Mouse (Mus musculus): ENCODE measurements around the gene Rnf144a. TPM values are rescaled to one million over a fixed set of nuclear protein-coding genes. Genes with fewer than 3 reads are reported as not detected.

The Rnf144a gene
- polyA plus RNA-seq, 1 experiment from 2014 or later, result 19.1 TPM

- Histone ChIP-seq H3K9ac (replicated peaks; ENCODE audit: low read depth, low read length) (no peak overlapping the region), H3K4me1 (ENCODE audit: control insufficient read depth, insufficient read depth, low read length) (no peaks in the 10 kb centered on the region), H3K36me3 (ENCODE audit: control insufficient read depth, insufficient read depth, low read length) (no peaks in the 10 kb centered on the region), H3K9me3 (ENCODE audit: control insufficient read depth, low read depth, low read length) (no peaks in the 10 kb centered on the region), H3K27ac (ENCODE audit: low read length) (no peak overlapping the region), H3K4me3 (ENCODE audit: low read depth, low read length) (no peak overlapping the region), H3K4me2 (replicated peaks; ENCODE audit: low read depth, low read length) (no peak overlapping the region), H3K27me3 (ENCODE audit: control insufficient read depth, insufficient read depth, low read length) (no peaks in the 10 kb centered on the region)
- 90% methylated on average over 7 of the region's 7 CpGs for WGBS
- ATAC-seq (ENCODE audit: insufficient number of reproducible peaks, insufficient read depth, low FRiP score, low read depth), result no peak
These were observed 41.3 kb downstream of the Rnf144a start for GRCm38 (mm10) chr12:26373721-26374120.

GRCm38 (mm10) chr12:26370004-26370403 lies 45.0 kb downstream of the Rnf144a start:
- Histone ChIP-seq H3K4me2 (replicated peaks; ENCODE audit: low read depth, low read length) (no peak overlapping the region), H3K36me3 (ENCODE audit: control insufficient read depth, insufficient read depth, low read length) (no peaks in the 10 kb centered on the region), H3K27me3 (ENCODE audit: control insufficient read depth, insufficient read depth, low read length) (no peaks in the 10 kb centered on the region), H3K27ac (ENCODE audit: low read length) (no peak overlapping the region), H3K4me1 (ENCODE audit: control insufficient read depth, insufficient read depth, low read length) (no peaks in the 10 kb centered on the region), H3K4me3 (ENCODE audit: low read depth, low read length) (no peak overlapping the region), H3K9ac (replicated peaks; ENCODE audit: low read depth, low read length) (no peak overlapping the region), H3K9me3 (ENCODE audit: control insufficient read depth, low read depth, low read length) (no peaks in the 10 kb centered on the region)
- WGBS, result 88% methylated on average over 8 of the region's 8 CpGs
- no peak for ATAC-seq (ENCODE audit: insufficient number of reproducible peaks, insufficient read depth, low FRiP score, low read depth)

GRCm38 (mm10) chr12:26367361-26367760 lies 47.7 kb downstream of the Rnf144a start:
- WGBS, result 92% methylated on average over 2 of the region's 2 CpGs
- no peaks in the 10 kb centered on the region for H3K27me3 ChIP-seq (ENCODE audit: control insufficient read depth, insufficient read depth, low read length)
- ATAC-seq (ENCODE audit: insufficient number of reproducible peaks, insufficient read depth, low FRiP score, low read depth), result no peak
- no peak overlapping the region for H3K9ac ChIP-seq (replicated peaks; ENCODE audit: low read depth, low read length)
- no peaks in the 10 kb centered on the region for H3K9me3 ChIP-seq (ENCODE audit: control insufficient read depth, low read depth, low read length)
- H3K4me1 ChIP-seq (ENCODE audit: control insufficient read depth, insufficient read depth, low read length), result no peaks in the 10 kb centered on the region
- no peaks in the 10 kb centered on the region for H3K36me3 ChIP-seq (ENCODE audit: control insufficient read depth, insufficient read depth, low read length)
- H3K27ac ChIP-seq (ENCODE audit: low read length), result no peak overlapping the region
- no peak overlapping the region for H3K4me2 ChIP-seq (replicated peaks; ENCODE audit: low read depth, low read length)
- no peak overlapping the region for H3K4me3 ChIP-seq (ENCODE audit: low read depth, low read length)

GRCm38 (mm10) chr12:26366372-26366771 lies 48.7 kb downstream of the Rnf144a start:
- no peaks in the 10 kb centered on the region for H3K36me3 ChIP-seq (ENCODE audit: control insufficient read depth, insufficient read depth, low read length)
- H3K27ac ChIP-seq (ENCODE audit: low read length), result no peak overlapping the region
- no peak overlapping the region for H3K9ac ChIP-seq (replicated peaks; ENCODE audit: low read depth, low read length)
- no peak overlapping the region for H3K4me3 ChIP-seq (ENCODE audit: low read depth, low read length)
- 84% methylated on average over 4 of the region's 4 CpGs for WGBS
- no peaks in the 10 kb centered on the region for H3K4me1 ChIP-seq (ENCODE audit: control insufficient read depth, insufficient read depth, low read length)
- ATAC-seq (ENCODE audit: insufficient number of reproducible peaks, insufficient read depth, low FRiP score, low read depth), result no peak
- H3K27me3 ChIP-seq (ENCODE audit: control insufficient read depth, insufficient read depth, low read length), result no peaks in the 10 kb centered on the region
- H3K9me3 ChIP-seq (ENCODE audit: control insufficient read depth, low read depth, low read length), result no peaks in the 10 kb centered on the region
- no peak overlapping the region for H3K4me2 ChIP-seq (replicated peaks; ENCODE audit: low read depth, low read length)

GRCm38 (mm10) chr12:26365531-26366315 lies 49.3 kb downstream of the Rnf144a start:
- H3K4me3 ChIP-seq (ENCODE audit: low read depth, low read length), result no peak overlapping the region
- no peaks in the 10 kb centered on the region for H3K4me1 ChIP-seq (ENCODE audit: control insufficient read depth, insufficient read depth, low read length)
- 92% methylated on average over 3 of the region's 3 CpGs for WGBS
- H3K9ac ChIP-seq (replicated peaks; ENCODE audit: low read depth, low read length), result no peak overlapping the region
- no peak for ATAC-seq (ENCODE audit: insufficient number of reproducible peaks, insufficient read depth, low FRiP score, low read depth)
- no peaks in the 10 kb centered on the region for H3K36me3 ChIP-seq (ENCODE audit: control insufficient read depth, insufficient read depth, low read length)
- no peak overlapping the region for H3K27ac ChIP-seq (ENCODE audit: low read length)
- H3K9me3 ChIP-seq (ENCODE audit: control insufficient read depth, low read depth, low read length), result no peaks in the 10 kb centered on the region
- H3K27me3 ChIP-seq (ENCODE audit: control insufficient read depth, insufficient read depth, low read length), result no peaks in the 10 kb centered on the region
- H3K4me2 ChIP-seq (replicated peaks; ENCODE audit: low read depth, low read length), result no peak overlapping the region

- H3K9me3 ChIP-seq (ENCODE audit: control insufficient read depth, low read depth, low read length), result no peaks in the 10 kb centered on the region
These were observed 50.2 kb downstream of the Rnf144a start for GRCm38 (mm10) chr12:26364822-26365221.

GRCm38 (mm10) chr12:26360946-26361523 lies 54.0 kb downstream of the Rnf144a start:
- Histone ChIP-seq H3K4me3 (ENCODE audit: low read depth, low read length) (no peak overlapping the region), H3K36me3 (ENCODE audit: control insufficient read depth, insufficient read depth, low read length) (no peaks in the 10 kb centered on the region), H3K4me2 (replicated peaks; ENCODE audit: low read depth, low read length) (no peak overlapping the region), H3K9me3 (ENCODE audit: control insufficient read depth, low read depth, low read length) (no peaks in the 10 kb centered on the region), H3K27ac (ENCODE audit: low read length) (no peak overlapping the region), H3K9ac (replicated peaks; ENCODE audit: low read depth, low read length) (no peak overlapping the region), H3K4me1 (ENCODE audit: control insufficient read depth, insufficient read depth, low read length) (no peaks in the 10 kb centered on the region), H3K27me3 (ENCODE audit: control insufficient read depth, insufficient read depth, low read length) (no peaks in the 10 kb centered on the region)
- WGBS, result 80% methylated on average over 10 of the region's 10 CpGs
- ATAC-seq (ENCODE audit: insufficient number of reproducible peaks, insufficient read depth, low FRiP score, low read depth), result no peak

More at GRCm38 (mm10) chr12:26364822-26365221, 50.2 kb downstream of the Rnf144a start:
- Histone ChIP-seq H3K4me2 (replicated peaks; ENCODE audit: low read depth, low read length) (no peak overlapping the region), H3K9ac (replicated peaks; ENCODE audit: low read depth, low read length) (no peak overlapping the region), H3K36me3 (ENCODE audit: control insufficient read depth, insufficient read depth, low read length) (no peaks in the 10 kb centered on the region), H3K27ac (ENCODE audit: low read length) (no peak overlapping the region), H3K27me3 (ENCODE audit: control insufficient read depth, insufficient read depth, low read length) (no peaks in the 10 kb centered on the region), H3K4me3 (ENCODE audit: low read depth, low read length) (no peak overlapping the region), H3K4me1 (ENCODE audit: control insufficient read depth, insufficient read depth, low read length) (no peaks in the 10 kb centered on the region)
- WGBS, result 90% methylated on average over 5 of the region's 5 CpGs
- ATAC-seq (ENCODE audit: insufficient number of reproducible peaks, insufficient read depth, low FRiP score, low read depth), result no peak

GRCm38 (mm10) chr12:26359817-26360216 lies 55.2 kb downstream of the Rnf144a start:
- no peak for ATAC-seq (ENCODE audit: insufficient number of reproducible peaks, insufficient read depth, low FRiP score, low read depth)
- H3K27ac ChIP-seq (ENCODE audit: low read length), result no peak overlapping the region
- no peaks in the 10 kb centered on the region for H3K9me3 ChIP-seq (ENCODE audit: control insufficient read depth, low read depth, low read length)
- H3K4me2 ChIP-seq (replicated peaks; ENCODE audit: low read depth, low read length), result no peak overlapping the region
- H3K36me3 ChIP-seq (ENCODE audit: control insufficient read depth, insufficient read depth, low read length), result no peaks in the 10 kb centered on the region
- H3K4me1 ChIP-seq (ENCODE audit: control insufficient read depth, insufficient read depth, low read length), result no peaks in the 10 kb centered on the region
- H3K4me3 ChIP-seq (ENCODE audit: low read depth, low read length), result no peak overlapping the region
- WGBS, result 72% methylated on average over 5 of the region's 5 CpGs
- no peaks in the 10 kb centered on the region for H3K27me3 ChIP-seq (ENCODE audit: control insufficient read depth, insufficient read depth, low read length)
- no peak overlapping the region for H3K9ac ChIP-seq (replicated peaks; ENCODE audit: low read depth, low read length)
